Mouse (Mus musculus): Measurements from ENCODE around the gene Stac3.

The Stac3 gene

GRCm38 (mm10) chr10:127509051-127509836, 7.8 kb downstream of the Stac3 start:
- DNase-seq (ENCODE audit: low spot score) = peak; percentile 93

GRCm38 (mm10) chr10:127509837-127510701, 8.6 kb downstream of the Stac3 start:
- no peak for DNase-seq (ENCODE audit: low spot score)

- DNase-seq (ENCODE audit: low spot score) = no peak
Observed at GRCm38 (mm10) chr10:127510895-127511617, 9.6 kb downstream of the Stac3 start.

GRCm38 (mm10) chr10:127511634-127512306, 10.3 kb downstream of the Stac3 start:
- DNase-seq (ENCODE audit: low spot score) = peak; percentile 56

- DNase-seq (ENCODE audit: low spot score) = no peak
Observed at GRCm38 (mm10) chr10:127512307-127512666, 10.8 kb downstream of the Stac3 start.

- DNase-seq (ENCODE audit: low spot score) = peak; percentile 96
Observed at GRCm38 (mm10) chr10:127512813-127513212, 11.3 kb downstream of the Stac3 start.

- DNase-seq (ENCODE audit: low spot score) = no peak
Observed at GRCm38 (mm10) chr10:127513501-127514091, 12.1 kb downstream of the Stac3 start.

GRCm38 (mm10) chr10:127514111-127514698, 12.7 kb downstream of the Stac3 start:
- no peak for DNase-seq (ENCODE audit: low spot score)

GRCm38 (mm10) chr10:127514764-127515163, 13.3 kb downstream of the Stac3 start, which contains the start of gene Ndufa4l2:
Gene Ndufa4l2 (plus strand): TSS chr10:127514967.
- DNase-seq (ENCODE audit: low spot score) = no peak

- DNase-seq (ENCODE audit: low spot score) = no peak
Observed at GRCm38 (mm10) chr10:127515271-127515982, 13.9 kb downstream of the Stac3 start.

- DNase-seq (ENCODE audit: low spot score) = no peak
Observed at GRCm38 (mm10) chr10:127515983-127516459, 14.5 kb downstream of the Stac3 start.

GRCm38 (mm10) chr10:127516576-127517260, 15.2 kb downstream of the Stac3 start:
- DNase-seq (ENCODE audit: low spot score) = no peak

- DNase-seq (ENCODE audit: low spot score) = no peak
Observed at GRCm38 (mm10) chr10:127517941-127518340, 16.5 kb downstream of the Stac3 start.

- no peak for DNase-seq (ENCODE audit: low spot score)
Observed at GRCm38 (mm10) chr10:127519041-127519701, 17.7 kb downstream of the Stac3 start.

GRCm38 (mm10) chr10:127519903-127520713, 18.6 kb downstream of the Stac3 start:
- DNase-seq (ENCODE audit: low spot score) = no peak

GRCm38 (mm10) chr10:127520714-127521357, 19.4 kb downstream of the Stac3 start:
- DNase-seq (ENCODE audit: low spot score) = no peak

GRCm38 (mm10) chr10:127521611-127522080, 20.2 kb downstream of the Stac3 start:
- no peak for DNase-seq (ENCODE audit: low spot score)

Data from testis, postnatal 10 days (tissue).